Comparison of ENCODE assay signal across 9 mouse cellular contexts in genomic region chr7:112227266-112227562, GRCm38 (mm10). TPM values are rescaled to one million over a fixed set of nuclear protein-coding genes. Genes with fewer than 3 reads are reported as not detected.
DNase-seq lines count a peak whose midpoint lies in the region; ATAC-seq and TF ChIP-seq lines count a peak whose summit lies in the region.
"Had no signal": no experiment of that assay in that cellular context is flagged by ENCODE, and none has a peak within 500 bp of the region (broad histone marks: within the 10 kb centered on the region; RNA-seq: fewer than 3 reads in every experiment).

No protein-coding gene starts in this region.

- H3K9me3 ChIP-seq in embryonic facial prominence, embryonic 10.5 days = no peaks in the 10 kb centered on the region
- H3K9me3 ChIP-seq in hindbrain, embryonic 14.5 days (ENCODE audit: control insufficient read depth, low read length) = no peaks in the 10 kb centered on the region
- no peaks in the 10 kb centered on the region for H3K9me3 ChIP-seq in neural tube, embryonic 12.5 days

- TF ChIP-seq CTCF in layer of hippocampus, adult 2 months (conservative IDR thresholded peaks at IDR 0.05) = no peak

- H3K4me3 ChIP-seq in layer of hippocampus, adult 2 months = peak overlapping the region; percentile 92
- H3K4me3 ChIP-seq in embryonic facial prominence, embryonic 10.5 days = peak overlapping the region; percentile 67; the same call in 1 of the 2 replicates
- H3K4me3 ChIP-seq in hindbrain, embryonic 14.5 days (replicated peaks; ENCODE audit: low read length) = no peak overlapping the region
- H3K4me3 ChIP-seq in neural tube, embryonic 12.5 days = no peak overlapping the region

- DNase-seq in layer of hippocampus, adult 2 months (ENCODE audit: low spot score in 2 of 2) = no peak
- no peak for DNase-seq in layer of hippocampus, adult 9-11 months
- no peak for DNase-seq in embryonic facial prominence, embryonic 10.5 days (ENCODE audit: low spot score)
- no peak for DNase-seq in hindbrain, embryonic 14.5 days (ENCODE audit: low spot score)
- DNase-seq in thymus, postnatal 14 days = no peak
- DNase-seq in c-Kit-positive CD71-positive TER-119-positive erythroid progenitor cells, embryonic 14.5 days (ENCODE audit: low spot score) = no peak
- DNase-seq in urinary bladder, postnatal 14 days (ENCODE audit: low spot score) = no peak
- DNase-seq: gastrocnemius, postnatal 14 days had no signal

- no peak overlapping the region for H3K9ac ChIP-seq in hindbrain, embryonic 14.5 days
- H3K9ac ChIP-seq in neural tube, embryonic 12.5 days = no peak overlapping the region

- ATAC-seq in hindbrain, embryonic 14.5 days (ENCODE audit: low FRiP score) = no peak
- ATAC-seq in neural tube, embryonic 12.5 days (ENCODE audit: low FRiP score, low read depth) = no peak

- peaks cover 76% of the 10 kb centered on the region for H3K27me3 ChIP-seq in embryonic facial prominence, embryonic 10.5 days (replicated peaks; ENCODE audit: low read depth, poor library complexity, severe bottlenecking)
- H3K27me3 ChIP-seq in hindbrain, embryonic 14.5 days (ENCODE audit: control insufficient read depth, insufficient read depth, low read length) = peaks cover 37% of the 10 kb centered on the region
- peaks cover 25% of the 10 kb centered on the region for H3K27me3 ChIP-seq in neural tube, embryonic 12.5 days (replicated peaks)

- H3K36me3 ChIP-seq in embryonic facial prominence, embryonic 10.5 days (replicated peaks) = no peaks in the 10 kb centered on the region
- H3K36me3 ChIP-seq in hindbrain, embryonic 14.5 days (replicated peaks; ENCODE audit: control insufficient read depth, insufficient read depth) = no peaks in the 10 kb centered on the region
- H3K36me3 ChIP-seq in neural tube, embryonic 12.5 days = no peaks in the 10 kb centered on the region

- WGBS in embryonic facial prominence, embryonic 10.5 days = 20% methylated on average over 6 of the region's 6 CpGs
- WGBS in hindbrain, embryonic 14.5 days = 9% methylated on average over 6 of the region's 6 CpGs
- 18% methylated on average over 6 of the region's 6 CpGs for WGBS in neural tube, embryonic 12.5 days

- peak overlapping the region; percentile 97 for H3K4me2 ChIP-seq in hindbrain, embryonic 14.5 days (replicated peaks)
- H3K4me2 ChIP-seq in neural tube, embryonic 12.5 days (replicated peaks) = peak overlapping the region; percentile 85

- peaks cover 41% of the 10 kb centered on the region for H3K4me1 ChIP-seq in embryonic facial prominence, embryonic 10.5 days
- peaks cover 15% of the 10 kb centered on the region for H3K4me1 ChIP-seq in hindbrain, embryonic 14.5 days (replicated peaks; ENCODE audit: control insufficient read depth, insufficient read depth, low read length)
- peaks cover 15% of the 10 kb centered on the region for H3K4me1 ChIP-seq in neural tube, embryonic 12.5 days

- peak overlapping the region; percentile 92 for H3K27ac ChIP-seq in layer of hippocampus, adult 2 months
- no peak overlapping the region for H3K27ac ChIP-seq in embryonic facial prominence, embryonic 10.5 days (replicated peaks)
- no peak overlapping the region for H3K27ac ChIP-seq in hindbrain, embryonic 14.5 days
- no peak overlapping the region for H3K27ac ChIP-seq in neural tube, embryonic 12.5 days

RNA-seq across cellular contexts. Expression of gene Mical2, which starts 1.6 kb away (rescaled TPM):
- total RNA-seq in layer of hippocampus, adult 2 months (2021) = 100 to 1,000 TPM; 667 to 694 TPM
- 1.2 and 1.4 TPM in 2 replicates for polyA plus RNA-seq in embryonic facial prominence, embryonic 10.5 days (2016; fragmentation: Nextera tagmentation; extraction: Ambion mirVana)
- 3.8 and 4.0 TPM in 2 replicates for polyA plus RNA-seq in hindbrain, embryonic 14.5 days (2014; fragmentation: Nextera tagmentation; extraction: Ambion mirVana)
- 1.4 and 2.0 TPM in 2 replicates for polyA plus RNA-seq in neural tube, embryonic 12.5 days (2016; fragmentation: Nextera tagmentation; extraction: Ambion mirVana)

Comparison
In these comparisons a context has a peak if more than half of its experiments do, and no peak if none do; other contexts are left out.
1. H3K4me3 ChIP-seq: peak in layer of hippocampus, adult 2 months (single experiment) and embryonic facial prominence, embryonic 10.5 days (single experiment); none in hindbrain, embryonic 14.5 days (single experiment) and neural tube, embryonic 12.5 days (single experiment).